ENCODE assay signal across 8 mouse cellular contexts in the genomic region with DNA sequence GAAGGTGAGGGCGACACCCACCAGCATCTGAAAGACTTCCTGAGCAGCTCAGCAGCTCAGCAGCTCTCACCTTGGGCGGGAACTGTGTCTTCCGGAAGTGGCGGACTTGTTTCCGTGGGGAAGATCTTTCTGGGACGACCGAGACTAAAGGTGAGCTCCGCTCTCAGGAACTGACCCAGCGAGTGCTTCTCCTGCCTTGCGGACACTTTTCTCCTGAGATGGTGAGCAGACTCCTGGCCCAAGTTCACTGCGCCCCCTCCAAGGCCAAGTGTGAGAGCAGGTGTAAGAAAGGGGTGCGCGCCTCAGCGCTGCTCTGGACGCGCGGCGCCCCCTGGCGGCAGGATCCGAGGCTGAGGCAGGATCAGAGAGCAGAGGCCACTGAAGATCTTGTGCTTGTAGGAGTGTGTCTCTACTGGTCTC. TPM values are rescaled to one million over a fixed set of nuclear protein-coding genes. Genes with fewer than 3 reads are reported as not detected.
DNase-seq lines count a peak whose midpoint lies in the region; ATAC-seq lines count a peak whose summit lies in the region.
"Not testable (repeated sequence)": the region's sequence is repeated elsewhere in the genome, so short reads cannot be mapped to it uniquely, and the experiment has no call there.

A gene (minus strand): TSS at position 243 of the 420 bp plus-strand sequence.

- H3K36me3 ChIP-seq in hindbrain, embryonic 15.5 days = not testable (repeated sequence)

- H3K27me3 ChIP-seq in hindbrain, embryonic 15.5 days = not testable (repeated sequence)

- 0 out of 2 replicates have a peak within 1 kb of the TSS, but pooled peaks have one; percentile 3 for H3K9ac ChIP-seq in hindbrain, embryonic 15.5 days

- H3K27ac ChIP-seq in hindbrain, embryonic 15.5 days (replicated peaks) = not testable (repeated sequence)

- ATAC-seq in hindbrain, embryonic 15.5 days (ENCODE audit: low FRiP score, low read depth) = peak; percentile 68; the same call in 1 of the 2 replicates

- WGBS in hindbrain, embryonic 15.5 days = 17% methylated on average over 20 of the region's 20 CpGs

- not testable (repeated sequence) for H3K4me1 ChIP-seq in hindbrain, embryonic 15.5 days (replicated peaks)

- peak; percentile 83 for DNase-seq in T-cell, adult 2 months (ENCODE audit: low spot score)
- peak; percentile 66 to 82 for DNase-seq in cerebellum, postnatal 4 days (ENCODE audit: low spot score in 2 of 2)
- DNase-seq in gastrocnemius, adult 18-20 months (ENCODE audit: low spot score) = peak; percentile 69
- peak; percentile 81 for DNase-seq in layer of hippocampus, postnatal 36 days
- peak; percentile 84 for DNase-seq in lung, postnatal 14 days
- DNase-seq in retina, embryonic 14.5 days (ENCODE audit: low spot score) = peak; percentile 70
- peak; percentile 83 to 88 for DNase-seq in thymus, postnatal 36 days

- peak within 1 kb of the TSS; percentile 52 for H3K4me2 ChIP-seq in hindbrain, embryonic 15.5 days

- not testable (repeated sequence) for H3K9me3 ChIP-seq in hindbrain, embryonic 15.5 days

- peak within 1 kb of the TSS; percentile 33 for H3K4me3 ChIP-seq in hindbrain, embryonic 15.5 days

RNA-seq across cellular contexts. Expression of the gene that starts here (rescaled TPM):
- total RNA-seq in gastrocnemius, adult 18-20 months (2021) = under 1 TPM; 0.21 to 0.31 TPM
- 6.2 and 6.6 TPM in 2 replicates for polyA plus RNA-seq in hindbrain, embryonic 15.5 days (2015; fragmentation: Nextera tagmentation; extraction: Ambion mirVana)
- 1 to 10 TPM; 6.9 to 8.0 TPM for total RNA-seq in layer of hippocampus, postnatal 36 days (2021)

Comparison
In these comparisons a context has a peak if more than half of its experiments do, and no peak if none do; other contexts are left out.
1. RNA of the gene that starts here (total RNA-seq): 6.9 to 8.0 TPM in layer of hippocampus, postnatal 36 days; 0.21 to 0.31 TPM in gastrocnemius, adult 18-20 months; every median in the first group is over 4 times any median in the second.
2. Peak in DNase-seq in gastrocnemius, adult 18-20 months; RNA of the gene not detected or under 1 TPM.
3. Peak in every context shown above with its lines, with median percentiles within 50 percentile points of each other: DNase-seq.